Mouse (Mus musculus): ENCODE data around the gene Tmigd3. TPM values are rescaled to one million over a fixed set of nuclear protein-coding genes. Genes with fewer than 3 reads are reported as not detected.

The Tmigd3 gene
- polyA plus RNA-seq, 1 experiment from 2014 or later: 0.35 TPM

DNA sequence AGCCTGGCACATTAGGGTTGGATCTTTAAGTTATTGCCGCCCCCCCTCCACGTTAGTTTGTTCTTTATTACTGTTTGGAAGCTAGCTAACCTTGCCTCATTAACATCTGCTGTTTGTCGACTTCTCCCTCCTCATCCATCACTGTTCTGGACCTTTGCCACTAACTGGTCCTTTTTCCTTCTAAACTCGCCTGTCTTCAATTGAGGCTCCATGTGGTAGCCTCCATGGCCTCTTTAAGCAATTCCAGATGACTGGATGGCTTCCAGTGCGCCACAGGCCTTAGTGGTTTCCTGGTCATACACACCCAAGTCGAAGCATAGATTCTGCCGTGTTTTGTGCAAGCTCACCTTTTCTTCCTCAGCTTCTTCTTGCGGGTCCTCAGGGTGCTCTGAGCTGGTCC is 16.9 kb upstream of the Tmigd3 start:
- no peaks in the 10 kb centered on the region for H3K36me3 ChIP-seq

GRCm38 (mm10) chr3:105854786-105855185 is 15.9 kb upstream of the Tmigd3 start:
- Histone ChIP-seq H3K36me3 (no peaks in the 10 kb centered on the region), H3K4me1 (peaks cover 16% of the 10 kb centered on the region), H3K27ac (peak overlapping the region; percentile 14; the same call in 1 of the 2 replicates), H3K9ac (no peak overlapping the region), H3K4me3 (no peak overlapping the region), H3K4me2 (no peak overlapping the region), H3K9me3 (no peaks in the 10 kb centered on the region), H3K27me3 (no peaks in the 10 kb centered on the region)
- ATAC-seq (ENCODE audit: insufficient number of reproducible peaks, low FRiP score, low TSS enrichment, low read depth): no peak
- 89% methylated on average over 4 of the region's 4 CpGs for WGBS

More for the DNA sequence above, 16.9 kb upstream of the Tmigd3 start:
- no peak overlapping the region for H3K9ac ChIP-seq
- H3K4me2 ChIP-seq: no peak overlapping the region
- 26% methylated on average over 8 of the region's 8 CpGs for WGBS
- H3K4me1 ChIP-seq: peaks cover 18% of the 10 kb centered on the region
- H3K9me3 ChIP-seq: no peaks in the 10 kb centered on the region
- no peak for ATAC-seq (ENCODE audit: insufficient number of reproducible peaks, low FRiP score, low TSS enrichment, low read depth)
- 0 out of 2 replicates have a peak overlapping the region, but pooled peaks have one; percentile 22 for H3K27ac ChIP-seq
- no peak overlapping the region for H3K4me3 ChIP-seq
- H3K27me3 ChIP-seq: no peaks in the 10 kb centered on the region

DNA sequence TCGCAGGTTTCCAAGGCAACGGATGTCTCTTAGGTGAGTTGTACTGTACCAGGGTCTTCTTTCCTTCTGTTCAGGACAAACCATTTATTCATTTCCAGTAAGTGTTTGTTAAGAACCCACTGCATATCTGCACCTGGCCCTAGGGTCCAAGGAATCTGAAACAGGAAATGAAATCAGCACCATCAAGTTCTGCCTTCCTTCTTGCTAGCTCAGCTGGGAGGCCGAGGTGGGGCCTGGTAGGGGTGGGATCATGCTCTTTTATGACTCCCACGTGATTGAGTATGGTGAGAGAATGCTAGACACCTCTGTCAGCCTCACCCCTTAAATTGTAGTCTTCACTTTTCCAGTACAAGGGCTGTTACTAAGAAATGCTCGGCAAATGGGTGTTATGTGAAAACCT is 13.2 kb upstream of the Tmigd3 start:
- H3K9ac ChIP-seq: no peak overlapping the region
- no peaks in the 10 kb centered on the region for H3K27me3 ChIP-seq
- WGBS: 37% methylated on average over 5 of the region's 5 CpGs
- no peak overlapping the region for H3K4me3 ChIP-seq
- no peaks in the 10 kb centered on the region for H3K36me3 ChIP-seq
- H3K4me2 ChIP-seq: no peak overlapping the region
- no peak for ATAC-seq (ENCODE audit: insufficient number of reproducible peaks, low FRiP score, low TSS enrichment, low read depth)
- no peaks in the 10 kb centered on the region for H3K9me3 ChIP-seq
- no peak overlapping the region for H3K27ac ChIP-seq
- H3K4me1 ChIP-seq: peaks cover 16% of the 10 kb centered on the region

- Histone ChIP-seq H3K4me3 (no peak overlapping the region), H3K4me1 (peaks cover 3% of the 10 kb centered on the region; the same call in 1 of the 2 replicates), H3K9ac (no peak overlapping the region), H3K36me3 (no peaks in the 10 kb centered on the region), H3K9me3 (no peaks in the 10 kb centered on the region), H3K27ac (no peak overlapping the region), H3K4me2 (no peak overlapping the region), H3K27me3 (no peaks in the 10 kb centered on the region)
- no peak for ATAC-seq (ENCODE audit: insufficient number of reproducible peaks, low FRiP score, low TSS enrichment, low read depth)
- 50% methylated on average over 7 of the region's 7 CpGs for WGBS
Observed at GRCm38 (mm10) chr3:105861747-105862366, 8.8 kb upstream of the Tmigd3 start.

GRCm38 (mm10) chr3:105864123-105864522 is 6.6 kb upstream of the Tmigd3 start:
- no peak overlapping the region for H3K9ac ChIP-seq
- H3K27me3 ChIP-seq: no peaks in the 10 kb centered on the region
- H3K4me2 ChIP-seq: no peak overlapping the region
- no peak overlapping the region for H3K27ac ChIP-seq
- no peaks in the 10 kb centered on the region for H3K9me3 ChIP-seq
- H3K4me1 ChIP-seq: 0 out of 2 replicates have a peak, but pooled peaks cover 3% of the 10 kb centered on the region
- WGBS: 66% methylated on average over 1 of the region's 1 CpGs
- no peak for ATAC-seq (ENCODE audit: insufficient number of reproducible peaks, low FRiP score, low TSS enrichment, low read depth)
- H3K36me3 ChIP-seq: no peaks in the 10 kb centered on the region
- H3K4me3 ChIP-seq: no peak overlapping the region

GRCm38 (mm10) chr3:105865122-105865521 is 5.6 kb upstream of the Tmigd3 start:
- 0 out of 2 replicates have a peak, but pooled peaks cover 3% of the 10 kb centered on the region for H3K4me1 ChIP-seq
- H3K27me3 ChIP-seq: no peaks in the 10 kb centered on the region
- H3K9ac ChIP-seq: no peak overlapping the region
- H3K4me2 ChIP-seq: no peak overlapping the region
- no peak overlapping the region for H3K27ac ChIP-seq
- WGBS: 54% methylated on average over 9 of the region's 9 CpGs
- no peak overlapping the region for H3K4me3 ChIP-seq
- H3K9me3 ChIP-seq: no peaks in the 10 kb centered on the region
- H3K36me3 ChIP-seq: no peaks in the 10 kb centered on the region
- no peak for ATAC-seq (ENCODE audit: insufficient number of reproducible peaks, low FRiP score, low TSS enrichment, low read depth)

DNA sequence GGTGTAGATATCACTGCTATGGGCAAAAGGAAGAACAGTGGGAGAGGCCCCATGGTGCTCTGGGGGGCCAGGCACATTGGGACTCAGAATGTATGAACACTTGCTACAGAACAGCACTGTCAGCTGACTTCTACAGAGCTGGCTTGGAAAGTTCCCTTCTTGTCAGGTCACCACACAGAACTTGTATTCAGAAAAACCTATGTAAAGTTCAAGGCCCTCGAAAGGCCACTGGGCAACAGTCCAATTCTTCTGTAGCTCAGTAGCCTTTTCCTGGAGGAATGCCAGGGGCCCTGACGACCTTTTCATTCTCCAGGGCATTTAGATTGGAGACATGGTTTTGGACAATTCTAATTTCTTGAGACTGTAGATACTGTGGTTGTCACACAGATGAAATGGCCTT is 2.6 kb upstream of the Tmigd3 start:
- no peaks in the 10 kb centered on the region for H3K27me3 ChIP-seq
- no peak overlapping the region for H3K27ac ChIP-seq
- H3K9ac ChIP-seq: no peak overlapping the region
- 47% methylated on average over 2 of the region's 2 CpGs for WGBS
- H3K4me2 ChIP-seq: no peak overlapping the region
- H3K36me3 ChIP-seq: no peaks in the 10 kb centered on the region
- H3K4me3 ChIP-seq: no peak overlapping the region
- H3K4me1 ChIP-seq: 0 out of 2 replicates have a peak, but pooled peaks cover 9% of the 10 kb centered on the region
- no peak for ATAC-seq (ENCODE audit: insufficient number of reproducible peaks, low FRiP score, low TSS enrichment, low read depth)
- H3K9me3 ChIP-seq: no peaks in the 10 kb centered on the region

DNA sequence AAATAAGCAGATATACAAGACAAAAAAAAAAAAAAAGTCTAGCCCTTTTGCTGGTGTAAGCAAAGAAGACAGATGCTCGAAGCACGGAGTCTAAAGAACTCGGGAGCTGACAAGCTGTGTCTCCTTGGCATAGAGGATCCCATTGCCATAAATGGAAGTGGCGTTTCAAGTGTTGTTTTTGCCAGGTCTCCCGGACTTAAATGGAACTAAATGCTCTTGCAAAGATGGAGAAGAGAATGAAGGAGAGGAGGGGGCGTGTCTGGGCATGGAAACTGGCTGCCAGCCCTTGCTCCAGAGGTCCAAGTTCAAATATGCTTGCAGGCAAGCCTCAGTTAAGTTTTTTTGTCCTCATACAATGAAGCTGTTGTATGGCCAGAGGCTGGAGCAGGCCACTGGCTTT is 1.3 kb downstream of the Tmigd3 start:
- Histone ChIP-seq H3K9ac (no peak overlapping the region), H3K36me3 (no peaks in the 10 kb centered on the region), H3K27ac (no peak overlapping the region), H3K4me1 (0 out of 2 replicates have a peak, but pooled peaks cover 6% of the 10 kb centered on the region), H3K4me3 (no peak overlapping the region), H3K9me3 (no peaks in the 10 kb centered on the region), H3K4me2 (no peak overlapping the region), H3K27me3 (no peaks in the 10 kb centered on the region)
- no peak for ATAC-seq (ENCODE audit: insufficient number of reproducible peaks, low FRiP score, low TSS enrichment, low read depth)
- WGBS: 50% methylated on average over 6 of the region's 6 CpGs

GRCm38 (mm10) chr3:105872579-105872978 is 1.9 kb downstream of the Tmigd3 start:
- Histone ChIP-seq H3K9me3 (no peaks in the 10 kb centered on the region), H3K27ac (no peak overlapping the region), H3K4me1 (0 out of 2 replicates have a peak, but pooled peaks cover 6% of the 10 kb centered on the region), H3K4me3 (no peak overlapping the region), H3K36me3 (no peaks in the 10 kb centered on the region), H3K9ac (no peak overlapping the region), H3K4me2 (no peak overlapping the region), H3K27me3 (no peaks in the 10 kb centered on the region)
- ATAC-seq (ENCODE audit: insufficient number of reproducible peaks, low FRiP score, low TSS enrichment, low read depth): no peak
- 53% methylated on average over 3 of the region's 3 CpGs for WGBS

DNA sequence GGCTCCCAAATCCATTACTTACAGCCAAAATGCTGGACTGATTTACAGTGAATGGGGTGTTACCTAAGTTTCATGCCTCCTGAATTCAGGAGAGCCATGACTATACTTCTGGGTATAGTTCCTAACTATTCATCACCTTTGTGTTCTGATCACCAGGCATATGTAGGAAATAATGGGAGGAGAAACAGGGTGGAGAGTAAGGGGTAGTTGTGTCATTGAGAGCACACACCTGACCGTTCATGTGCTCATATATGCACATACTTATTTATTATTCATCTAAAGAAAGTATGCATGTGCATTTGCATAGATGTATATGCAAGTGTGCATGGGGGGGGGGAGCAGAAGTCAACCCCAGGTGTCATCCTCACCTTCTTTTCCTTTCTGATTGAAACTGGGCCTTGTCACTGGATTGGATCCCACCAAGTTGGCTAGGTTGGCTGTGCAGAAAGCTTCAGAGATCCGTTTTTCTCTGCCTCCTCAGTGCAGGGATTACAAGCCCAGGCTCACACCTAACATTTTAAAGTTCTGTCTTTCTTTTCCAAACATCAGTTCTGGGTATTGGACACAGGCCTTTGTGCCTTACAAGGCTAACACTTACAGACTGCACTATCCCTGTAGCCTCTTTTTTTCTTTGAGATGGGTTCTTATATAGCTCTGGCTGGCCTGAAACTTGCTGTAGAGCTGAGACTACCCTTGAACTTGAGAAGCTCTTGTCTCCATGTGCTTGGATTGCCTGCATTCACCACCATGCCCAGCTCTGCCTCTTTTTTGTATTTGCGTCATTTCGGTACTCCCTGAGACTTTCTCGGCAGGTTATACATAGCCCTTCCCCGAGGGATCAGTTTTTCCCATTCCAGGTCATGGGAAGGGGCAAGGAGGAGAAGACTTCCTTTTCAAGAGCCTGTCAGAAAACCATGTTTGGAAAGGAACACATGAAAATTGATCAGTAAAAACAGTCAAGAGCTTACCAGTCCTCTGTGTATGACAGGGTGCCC is 3.0 kb downstream of the Tmigd3 start:
- Histone ChIP-seq H3K4me1 (0 out of 2 replicates have a peak, but pooled peaks cover 6% of the 10 kb centered on the region), H3K4me3 (no peak overlapping the region), H3K27me3 (no peaks in the 10 kb centered on the region), H3K27ac (no peak overlapping the region), H3K9me3 (no peaks in the 10 kb centered on the region), H3K9ac (no peak overlapping the region), H3K36me3 (no peaks in the 10 kb centered on the region), H3K4me2 (no peak overlapping the region)
- no peak for ATAC-seq (ENCODE audit: insufficient number of reproducible peaks, low FRiP score, low TSS enrichment, low read depth)
- WGBS: 78% methylated on average over 6 of the region's 6 CpGs

DNA sequence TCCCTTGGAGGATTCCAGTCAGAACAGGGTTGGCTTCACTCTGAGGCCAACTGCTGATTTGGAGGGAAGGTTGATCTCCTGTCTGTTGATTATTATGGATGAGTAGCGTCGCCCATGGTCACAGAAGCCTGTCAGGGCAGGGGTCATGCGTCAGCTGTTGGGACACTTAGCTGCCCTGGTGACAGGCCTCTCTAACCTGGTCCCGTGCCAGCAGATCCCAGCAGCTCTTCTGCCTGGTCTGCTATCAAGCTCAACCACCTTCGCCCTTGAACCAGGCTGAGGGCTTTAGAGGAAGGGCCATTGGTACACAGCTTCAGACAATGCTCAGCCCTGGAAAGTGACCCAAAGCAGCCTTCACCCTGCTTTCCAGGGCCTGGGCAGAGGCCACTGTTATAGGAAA is 5.3 kb downstream of the Tmigd3 start:
- Histone ChIP-seq H3K9me3 (no peaks in the 10 kb centered on the region), H3K9ac (no peak overlapping the region), H3K27ac (no peak overlapping the region), H3K27me3 (no peaks in the 10 kb centered on the region), H3K36me3 (no peaks in the 10 kb centered on the region), H3K4me3 (no peak overlapping the region), H3K4me2 (no peak overlapping the region), H3K4me1 (0 out of 2 replicates have a peak, but pooled peaks cover 6% of the 10 kb centered on the region)
- 68% methylated on average over 5 of the region's 5 CpGs for WGBS
- ATAC-seq (ENCODE audit: insufficient number of reproducible peaks, low FRiP score, low TSS enrichment, low read depth): no peak

- Histone ChIP-seq H3K4me3 (no peak overlapping the region), H3K9me3 (no peaks in the 10 kb centered on the region), H3K9ac (no peak overlapping the region), H3K4me2 (no peak overlapping the region), H3K4me1 (0 out of 2 replicates have a peak, but pooled peaks cover 3% of the 10 kb centered on the region), H3K27me3 (no peaks in the 10 kb centered on the region), H3K36me3 (no peaks in the 10 kb centered on the region), H3K27ac (no peak overlapping the region)
- WGBS: 89% methylated on average over 6 of the region's 6 CpGs
- no peak for ATAC-seq (ENCODE audit: insufficient number of reproducible peaks, low FRiP score, low TSS enrichment, low read depth)
Observed at GRCm38 (mm10) chr3:105877252-105877803, 6.6 kb downstream of the Tmigd3 start.

Data from limb, embryonic 15.5 days (tissue).